Mouse (Mus musculus): ENCODE measurements around the gene Atp10b.
A peak's percentile ranks its signal among the peaks of the same experiment; 100 is the strongest.

The Atp10b gene

DNA sequence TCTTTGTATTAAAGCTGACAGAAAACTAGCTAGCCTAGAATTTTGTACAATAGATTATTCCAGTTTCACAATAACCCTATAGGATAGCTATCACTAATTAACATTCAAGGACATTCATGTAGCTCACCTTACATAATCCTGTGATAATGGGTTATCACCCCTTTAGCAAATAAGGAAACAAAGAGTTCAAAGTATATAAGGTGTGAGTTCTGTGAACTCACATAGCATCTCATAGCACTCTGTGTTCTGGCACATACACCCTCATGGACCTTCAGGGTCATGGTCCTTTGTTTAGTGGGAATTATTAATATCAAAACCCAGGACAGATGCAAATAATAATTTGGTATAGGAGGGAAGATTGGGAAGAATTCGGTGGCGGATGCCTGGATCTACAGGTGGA is 50.4 kb downstream of the Atp10b start:
- no peak for DNase-seq (ENCODE audit: low spot score)

- no peak for DNase-seq (ENCODE audit: low spot score)
These were observed 53.9 kb downstream of the Atp10b start for GRCm38 (mm10) chr11:43203580-43203979.

GRCm38 (mm10) chr11:43213134-43213533 is 63.5 kb downstream of the Atp10b start:
- DNase-seq (ENCODE audit: low spot score) = no peak

GRCm38 (mm10) chr11:43213740-43214139 is 64.1 kb downstream of the Atp10b start:
- no peak for DNase-seq (ENCODE audit: low spot score)

- DNase-seq (ENCODE audit: low spot score) = peak; percentile 26
These were observed 67.3 kb downstream of the Atp10b start for GRCm38 (mm10) chr11:43217021-43217420.

- no peak for DNase-seq (ENCODE audit: low spot score)
These were observed 80.6 kb downstream of the Atp10b start for GRCm38 (mm10) chr11:43230231-43230630.

DNA sequence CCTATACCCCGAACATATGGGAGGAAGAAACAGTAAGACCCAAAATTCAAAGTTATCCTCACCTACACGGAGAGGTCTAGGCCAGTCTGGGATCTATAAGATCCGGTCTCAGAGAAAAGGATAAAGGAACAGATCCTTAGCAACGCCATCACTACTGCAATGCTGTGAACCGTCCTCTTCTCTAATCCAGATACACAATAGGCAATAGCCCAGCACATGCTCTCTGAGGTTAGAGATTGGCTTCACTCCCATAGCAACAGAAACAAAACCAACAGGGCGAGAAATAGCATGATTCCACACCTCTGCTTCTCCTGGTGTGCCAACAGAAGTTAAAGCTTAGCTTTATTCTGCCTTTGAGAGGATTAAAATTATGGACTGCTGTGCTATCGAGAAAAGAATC is 82.4 kb downstream of the Atp10b start:
- DNase-seq (ENCODE audit: low spot score) = no peak

DNA sequence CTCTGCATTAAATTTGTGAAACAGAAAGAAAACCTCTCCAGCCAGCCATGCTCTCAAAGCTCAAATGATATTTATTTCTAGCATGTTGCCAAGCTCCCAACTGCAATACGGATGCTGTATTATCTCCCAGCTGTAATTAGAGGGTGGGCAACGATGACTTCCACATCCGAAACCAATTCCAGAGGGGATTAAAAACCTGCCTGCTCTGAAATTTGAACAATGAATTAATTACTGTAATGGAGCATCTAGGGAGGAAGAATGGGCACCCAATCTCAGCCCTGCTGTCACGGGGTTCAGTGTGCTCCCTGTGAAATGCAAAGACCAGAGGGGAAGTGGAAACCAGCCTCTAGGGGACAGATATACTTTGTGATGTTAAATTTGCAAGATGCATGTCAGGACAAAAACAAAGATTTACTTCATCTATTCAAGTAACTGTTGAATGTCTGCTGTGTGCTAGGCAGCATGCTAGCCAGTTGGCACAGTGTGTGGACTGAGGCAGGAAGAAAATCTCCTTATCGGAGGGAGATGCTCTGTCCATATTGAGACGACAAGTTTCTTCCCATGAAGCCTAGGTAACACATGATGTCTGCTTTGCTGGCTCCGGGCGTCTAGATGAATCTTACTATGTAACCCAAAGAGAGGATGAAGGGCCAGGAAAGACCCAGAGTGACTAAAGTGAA is 86.8 kb downstream of the Atp10b start:
- no peak for DNase-seq (ENCODE audit: low spot score)

- DNase-seq (ENCODE audit: low spot score) = no peak
These were observed 90.1 kb downstream of the Atp10b start for GRCm38 (mm10) chr11:43239804-43240203.

GRCm38 (mm10) chr11:43253034-43253433 is 103.4 kb downstream of the Atp10b start:
- no peak for DNase-seq (ENCODE audit: low spot score)

GRCm38 (mm10) chr11:43255262-43255661 is 105.6 kb downstream of the Atp10b start:
- DNase-seq (ENCODE audit: low spot score) = no peak

GRCm38 (mm10) chr11:43257291-43257690 is 107.6 kb downstream of the Atp10b start:
- no peak for DNase-seq (ENCODE audit: low spot score)

DNA sequence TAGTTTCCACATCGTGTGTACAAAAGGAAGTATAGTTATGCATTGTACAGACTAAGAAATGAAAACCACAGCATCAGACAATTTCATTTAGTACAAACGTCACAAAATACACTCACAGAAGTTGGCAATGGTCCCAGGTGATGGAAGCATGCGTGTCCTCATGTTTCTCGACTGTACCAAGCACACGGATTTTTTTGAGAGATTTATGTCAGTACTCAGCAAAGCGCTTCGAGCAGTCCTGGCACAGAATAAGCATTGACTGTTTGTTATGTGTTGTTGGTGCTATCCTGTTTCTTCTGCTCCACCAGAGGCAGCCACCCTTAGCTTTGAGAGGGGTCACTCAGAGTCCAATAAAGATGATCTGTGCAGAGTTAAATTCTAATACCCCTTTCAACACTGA is 108.1 kb downstream of the Atp10b start:
- DNase-seq (ENCODE audit: low spot score) = no peak

- peak; percentile 7 for DNase-seq (ENCODE audit: low spot score)
These were observed 114.0 kb downstream of the Atp10b start for GRCm38 (mm10) chr11:43263548-43264218.

GRCm38 (mm10) chr11:43267505-43267904 is 117.8 kb downstream of the Atp10b start:
- DNase-seq (ENCODE audit: low spot score) = no peak

GRCm38 (mm10) chr11:43269503-43270255 is 120.0 kb downstream of the Atp10b start:
- DNase-seq (ENCODE audit: low spot score) = no peak

- no peak for DNase-seq (ENCODE audit: low spot score)
These were observed 120.7 kb downstream of the Atp10b start for GRCm38 (mm10) chr11:43270256-43270806.

DNA sequence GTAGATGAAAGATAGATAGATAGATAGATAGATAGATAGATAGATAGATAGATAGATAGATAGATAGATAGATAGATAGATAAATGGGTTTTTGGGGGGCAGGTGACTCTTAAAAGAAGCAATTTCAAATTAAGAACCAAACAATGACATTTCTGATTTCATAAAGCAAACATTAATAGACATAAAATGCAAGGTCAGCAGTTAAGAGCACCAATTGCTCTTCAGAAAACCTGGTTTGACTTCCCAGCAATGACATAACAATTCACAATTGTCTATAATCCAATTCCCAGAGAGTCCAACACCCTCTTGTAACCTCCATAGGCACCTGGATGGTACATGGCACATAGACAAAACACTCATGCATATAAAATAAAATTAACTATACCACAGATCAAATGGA is 124.2 kb downstream of the Atp10b start:
- DNase-seq (ENCODE audit: low spot score) = no peak

DNA sequence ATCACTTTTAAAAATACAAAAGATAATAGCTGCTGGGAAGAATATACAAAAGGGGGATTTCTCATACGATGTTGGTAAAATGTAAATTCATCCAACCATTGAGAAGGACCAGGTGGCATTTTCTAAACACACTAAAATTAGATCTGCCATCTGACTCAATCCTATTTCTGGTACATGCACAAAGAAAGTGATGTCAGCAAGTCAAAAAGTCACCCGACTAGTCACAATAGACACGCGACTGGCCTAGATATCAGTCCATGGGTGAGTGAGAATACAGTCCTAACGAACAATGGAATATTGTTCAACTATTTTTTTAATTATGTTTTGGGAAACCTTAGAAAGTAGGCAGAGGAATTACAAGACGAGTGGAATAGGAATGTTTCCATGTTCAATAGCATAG is 147.9 kb downstream of the Atp10b start:
- DNase-seq (ENCODE audit: low spot score) = no peak

DNA sequence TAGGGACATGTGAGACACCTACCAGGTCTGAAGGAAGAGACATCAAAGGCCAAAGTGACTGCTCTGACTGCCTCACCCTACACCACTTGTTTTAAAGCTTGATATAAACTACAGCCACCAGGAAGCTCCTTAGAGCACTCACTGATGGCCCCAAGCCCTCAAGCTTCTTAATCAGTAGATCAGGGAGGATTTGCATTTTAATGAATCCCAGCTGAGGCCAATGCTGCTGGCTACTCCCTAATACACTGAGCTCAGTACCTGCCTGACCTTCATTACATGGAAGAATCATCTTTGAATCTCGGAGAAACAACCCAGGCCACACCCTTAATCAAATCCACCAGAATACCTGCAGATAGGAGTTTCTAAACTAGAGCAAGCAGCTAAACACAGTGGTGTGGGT is 161.3 kb downstream of the Atp10b start:
- DNase-seq (ENCODE audit: low spot score) = no peak

Measured in testis, postnatal 14 days (tissue).